Mouse (Mus musculus) frontal cortex, postnatal 36 days (tissue): ENCODE measurements around the gene Zgpat.

Source experiments
- DNase-seq, 2 experiments: peaks; one replicate each; pipeline ENCODE4 v3.0.0; 2022; ENCODE audit warnings: low spot score in 2 of 2

The Zgpat gene

DNA sequence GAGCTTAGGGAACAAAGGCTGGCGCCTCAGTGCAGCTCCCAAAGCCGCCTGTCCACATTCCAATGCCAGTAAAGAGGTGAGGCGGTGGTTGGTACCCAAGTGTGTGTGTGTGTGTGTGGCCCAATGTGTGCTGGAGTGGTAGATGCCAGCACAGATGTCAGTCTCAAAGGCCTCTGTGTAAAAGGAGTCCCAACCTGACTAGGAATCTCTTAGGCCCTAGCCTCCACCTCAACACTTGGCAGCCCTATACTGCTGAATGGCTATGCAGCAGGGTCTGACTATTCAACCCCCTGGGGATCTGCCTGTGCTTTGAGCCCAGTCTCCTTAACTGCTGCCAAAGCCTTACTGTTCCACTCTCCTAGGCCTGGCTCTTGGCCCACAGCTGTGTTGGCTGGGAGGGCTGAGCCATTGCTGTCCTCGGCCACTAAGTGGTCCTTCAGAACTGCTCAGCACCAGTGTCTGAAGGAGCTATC is 20.2 kb downstream of the Zgpat start:
- no peak for DNase-seq

DNA sequence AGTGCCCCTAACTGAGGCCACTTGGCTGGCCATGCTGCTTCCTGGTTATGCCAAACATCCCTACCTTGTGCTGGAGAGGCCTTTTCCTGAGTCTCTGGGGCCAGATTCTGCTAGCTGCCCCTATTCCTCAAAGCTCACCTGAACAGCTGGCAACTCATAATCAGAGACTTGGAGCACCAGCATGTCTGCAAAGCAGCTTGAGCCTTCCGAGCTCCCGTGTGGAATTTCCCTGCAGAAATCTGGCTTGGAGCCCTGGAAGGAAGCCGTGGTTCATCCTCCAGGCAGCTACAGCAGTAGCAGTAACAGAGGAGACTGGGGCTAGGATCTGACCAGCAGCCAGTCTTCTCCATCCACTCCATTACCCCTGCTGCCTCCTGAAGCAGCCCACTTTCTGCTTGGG is 21.2 kb downstream of the Zgpat start:
- DNase-seq, result peak in 1 of 2 experiments; percentile 78

DNA sequence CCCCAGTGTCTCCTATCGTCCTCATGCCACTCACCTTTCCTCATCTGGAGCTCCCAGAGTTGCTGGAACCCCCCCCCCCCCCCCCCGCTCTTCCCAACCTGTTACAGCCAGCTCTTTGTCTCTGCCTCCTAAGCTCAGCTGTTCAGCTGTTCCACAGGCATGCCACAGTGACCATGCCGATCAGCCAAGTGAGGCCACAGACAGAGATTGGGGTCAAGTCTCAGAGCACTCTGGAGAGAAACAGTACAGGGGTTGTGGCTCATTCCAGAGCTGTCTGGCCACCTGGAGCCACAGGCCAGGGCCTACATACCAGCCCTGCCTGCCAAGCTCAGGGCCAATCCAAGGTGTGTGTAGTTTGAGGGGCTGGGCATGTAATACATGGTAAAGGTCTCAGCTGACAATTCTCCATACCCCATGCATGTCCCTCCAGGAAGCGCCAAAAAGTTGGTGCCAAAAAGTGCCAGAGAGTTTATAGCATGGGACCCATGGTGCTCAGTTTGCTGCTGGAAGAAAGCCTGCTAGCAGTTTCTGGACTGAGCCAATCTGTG is 22.0 kb downstream of the Zgpat start:
- DNase-seq, result no peak

DNA sequence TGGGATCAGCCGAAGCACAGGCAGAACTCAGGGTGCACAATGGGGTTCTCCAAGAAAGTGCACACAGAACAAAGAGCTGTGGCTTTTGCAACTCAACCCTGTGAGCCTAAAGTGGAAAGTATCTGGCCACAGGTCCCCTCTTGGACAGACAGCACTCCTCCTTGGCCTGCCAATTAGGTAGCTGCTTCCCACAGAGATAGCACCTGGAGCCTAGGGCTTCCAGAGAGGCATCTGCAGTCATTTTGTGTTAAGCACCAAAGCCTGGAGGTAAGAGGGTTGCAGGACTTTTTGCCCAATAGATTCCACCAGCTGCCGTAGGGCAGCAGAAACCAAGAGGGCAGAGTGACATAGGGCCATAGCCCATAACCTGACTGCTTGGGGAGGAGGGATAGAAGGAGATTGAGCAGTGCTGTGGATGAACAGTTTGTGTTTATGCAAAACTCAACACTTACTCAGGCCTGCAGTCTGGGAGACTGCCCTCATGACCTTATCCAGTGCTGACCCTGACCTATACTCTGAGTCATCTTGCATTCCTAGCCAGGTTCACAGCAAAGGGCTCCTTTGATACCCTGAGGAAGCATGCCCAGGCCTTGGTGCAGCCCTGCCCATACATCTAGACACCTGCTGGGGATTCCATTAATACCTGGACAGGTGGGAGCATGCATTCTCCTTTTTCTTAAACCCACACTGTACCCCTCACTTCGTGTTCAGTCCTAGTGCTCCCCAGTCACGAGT is 25.6 kb downstream of the Zgpat start:
- DNase-seq, result no peak

DNA sequence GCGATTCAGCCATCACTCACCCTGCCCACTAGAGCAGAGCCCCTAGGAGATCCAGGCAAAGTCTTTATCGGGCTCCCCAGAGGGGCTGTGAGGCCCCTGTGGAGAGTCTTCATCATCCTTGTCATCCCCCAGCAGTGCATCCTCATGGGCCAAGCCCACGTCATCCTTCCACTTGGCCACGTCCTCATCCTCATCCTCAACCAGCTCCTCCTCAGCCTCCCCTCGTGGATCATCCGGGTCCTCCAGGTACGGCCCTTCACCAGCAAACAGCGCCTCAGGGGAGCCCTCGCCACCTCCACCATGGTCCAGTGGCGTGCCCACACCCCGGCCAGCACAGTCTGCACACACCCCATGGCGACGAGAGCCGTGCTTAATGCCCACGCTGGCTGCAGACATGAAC is 26.3 kb downstream of the Zgpat start:
- DNase-seq, result no peak

DNA sequence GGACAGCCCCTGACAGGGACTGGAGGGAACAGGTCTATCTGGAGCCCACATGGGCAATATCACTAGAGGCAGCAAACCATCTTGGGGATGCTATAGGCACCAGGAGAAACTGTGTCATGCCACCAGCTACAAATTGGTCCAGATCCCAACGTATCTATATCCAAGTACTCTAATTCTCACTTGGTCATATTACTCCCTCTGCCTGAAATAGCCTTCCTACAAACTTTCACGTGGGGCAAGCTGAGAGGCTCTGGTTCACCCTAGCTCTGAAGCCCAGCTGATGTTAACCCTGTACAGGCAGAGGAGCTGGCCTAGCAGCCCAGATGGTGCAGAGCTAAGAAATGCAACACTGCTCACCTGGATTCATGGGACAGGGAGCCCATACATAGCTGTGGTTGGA is 26.8 kb downstream of the Zgpat start:
- DNase-seq, result no peak

DNA sequence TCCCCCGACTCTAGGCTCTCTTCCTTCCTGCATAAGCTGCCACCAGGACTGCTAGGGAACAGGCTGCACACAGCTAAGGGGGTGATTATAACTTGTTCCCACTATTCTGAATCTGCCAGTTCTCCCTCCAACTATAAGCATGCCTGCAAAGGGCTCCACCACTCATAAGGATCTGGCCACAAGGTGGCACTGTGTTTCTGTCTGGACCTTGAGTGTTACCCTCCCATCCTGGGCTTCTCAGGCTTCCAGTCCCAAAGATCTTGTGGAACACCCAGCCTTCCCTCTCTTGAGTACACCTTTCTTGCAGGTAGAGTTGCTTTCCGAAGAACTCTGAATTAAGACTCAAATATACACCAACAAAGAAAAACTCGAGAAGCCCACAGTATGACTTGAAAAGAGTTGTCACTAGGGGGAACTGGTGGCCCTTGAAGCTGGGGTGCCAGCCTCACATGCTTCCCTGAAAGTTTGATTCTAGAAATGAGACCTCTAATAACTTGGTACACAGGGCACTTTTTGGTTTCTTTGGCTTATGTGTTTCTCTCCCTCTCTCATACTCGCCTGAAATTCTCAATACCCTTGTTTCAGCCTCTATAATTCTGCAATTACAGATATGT is 28.0 kb downstream of the Zgpat start:
- peak; percentile 86 to 91 for DNase-seq

DNA sequence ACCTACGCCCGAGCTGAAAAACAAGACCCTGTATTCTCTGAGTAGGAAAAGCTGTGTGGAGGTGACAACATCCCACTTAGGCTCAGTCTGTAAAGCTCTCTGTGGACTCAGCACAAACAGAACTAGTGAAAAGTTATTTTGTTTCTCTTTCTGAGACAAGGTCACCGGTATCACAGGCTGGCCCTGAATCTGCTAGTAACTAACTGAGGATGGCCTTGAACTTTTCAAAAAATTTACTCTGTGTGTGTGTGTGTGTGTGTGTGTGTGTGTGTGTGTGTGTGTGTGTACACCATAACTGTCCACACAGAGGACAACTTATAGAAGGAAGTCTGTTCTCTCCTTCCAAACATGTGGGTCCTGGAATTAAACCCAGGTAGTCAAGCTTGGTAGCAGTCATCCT is 29.4 kb downstream of the Zgpat start:
- no peak for DNase-seq

DNA sequence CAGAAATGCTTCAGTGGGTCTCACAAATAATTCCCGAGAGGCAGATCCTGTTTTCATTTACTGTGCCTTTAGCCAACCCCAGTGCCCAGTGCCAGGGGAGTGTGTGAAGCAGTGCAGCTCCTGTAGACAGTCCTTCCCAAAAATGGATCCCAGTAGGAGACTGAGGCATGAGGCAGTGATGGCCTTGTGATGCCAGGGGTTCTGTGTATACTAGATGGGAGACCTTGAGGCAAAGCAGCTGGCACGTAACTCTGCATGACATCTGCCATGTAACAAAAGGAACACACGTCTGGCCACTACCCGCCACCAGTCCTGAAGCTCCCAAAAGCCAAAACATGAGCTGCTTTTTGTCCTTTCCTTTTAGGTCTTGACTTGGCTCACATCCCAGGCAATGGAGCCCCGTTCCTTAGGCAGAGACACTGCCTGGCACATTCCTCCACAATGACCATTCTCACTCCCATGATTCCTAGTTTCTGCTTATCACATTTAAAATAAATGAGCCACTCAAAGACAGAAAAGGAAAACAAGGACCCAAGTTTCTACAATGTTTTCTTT is 32.6 kb downstream of the Zgpat start:
- DNase-seq, result no peak

DNA sequence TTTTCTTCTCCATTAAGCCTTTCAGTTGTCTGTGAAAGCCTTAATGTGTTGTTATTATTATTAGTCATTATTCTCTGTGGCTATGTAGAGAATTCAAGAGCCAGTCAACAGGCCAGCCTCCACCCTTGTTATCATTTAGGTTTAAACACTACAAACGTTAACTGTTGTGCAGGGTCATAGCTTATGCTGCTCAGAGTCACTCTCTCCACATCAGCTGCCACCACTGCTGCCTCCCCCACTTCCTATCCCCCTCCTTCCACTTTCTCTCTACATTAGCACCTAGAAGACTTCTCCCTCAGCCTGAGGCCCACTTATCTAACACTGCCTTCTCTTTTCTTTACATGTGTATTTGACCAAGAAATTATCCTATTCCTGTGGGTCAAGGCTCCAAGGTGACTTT is 36.8 kb downstream of the Zgpat start:
- DNase-seq, result no peak

DNA sequence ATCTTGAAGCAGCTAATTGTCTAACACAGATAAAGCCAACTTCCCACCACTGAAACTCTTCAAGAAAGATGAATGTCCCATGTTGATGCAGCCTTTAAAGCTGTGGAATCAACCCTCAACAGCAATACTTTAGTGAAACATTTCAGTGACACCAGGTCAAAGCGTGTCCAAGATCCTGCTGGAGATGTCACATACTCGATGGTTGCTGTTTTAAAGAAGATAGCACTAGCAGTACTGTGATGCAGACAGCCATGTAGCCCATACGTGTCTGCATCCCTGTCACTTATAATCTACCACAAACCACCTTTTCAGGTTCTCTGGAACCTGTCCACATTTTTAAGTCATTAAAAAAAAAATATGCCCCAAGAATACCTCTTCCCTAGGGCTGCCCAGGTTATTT is 39.0 kb downstream of the Zgpat start:
- DNase-seq, result no peak

DNA sequence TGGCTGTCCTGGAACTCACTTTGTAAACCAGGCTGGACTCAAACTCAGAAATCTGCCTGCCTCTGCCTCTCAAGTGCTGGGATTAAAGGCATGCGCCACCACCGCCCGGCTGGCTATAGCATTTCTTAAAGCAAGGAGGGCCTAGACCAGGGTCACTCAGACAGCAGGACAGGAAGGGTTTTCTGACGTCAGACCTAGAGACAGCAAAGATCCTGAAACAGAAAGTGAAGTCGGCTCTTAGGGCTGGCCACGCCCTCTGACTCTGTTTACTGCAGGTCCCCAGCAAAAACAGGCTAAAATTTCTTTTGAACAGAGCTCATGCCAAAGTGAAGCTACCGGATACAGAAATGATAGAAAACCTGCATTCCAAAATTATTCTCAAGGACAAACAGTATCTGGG is 44.9 kb downstream of the Zgpat start:
- no peak for DNase-seq

DNA sequence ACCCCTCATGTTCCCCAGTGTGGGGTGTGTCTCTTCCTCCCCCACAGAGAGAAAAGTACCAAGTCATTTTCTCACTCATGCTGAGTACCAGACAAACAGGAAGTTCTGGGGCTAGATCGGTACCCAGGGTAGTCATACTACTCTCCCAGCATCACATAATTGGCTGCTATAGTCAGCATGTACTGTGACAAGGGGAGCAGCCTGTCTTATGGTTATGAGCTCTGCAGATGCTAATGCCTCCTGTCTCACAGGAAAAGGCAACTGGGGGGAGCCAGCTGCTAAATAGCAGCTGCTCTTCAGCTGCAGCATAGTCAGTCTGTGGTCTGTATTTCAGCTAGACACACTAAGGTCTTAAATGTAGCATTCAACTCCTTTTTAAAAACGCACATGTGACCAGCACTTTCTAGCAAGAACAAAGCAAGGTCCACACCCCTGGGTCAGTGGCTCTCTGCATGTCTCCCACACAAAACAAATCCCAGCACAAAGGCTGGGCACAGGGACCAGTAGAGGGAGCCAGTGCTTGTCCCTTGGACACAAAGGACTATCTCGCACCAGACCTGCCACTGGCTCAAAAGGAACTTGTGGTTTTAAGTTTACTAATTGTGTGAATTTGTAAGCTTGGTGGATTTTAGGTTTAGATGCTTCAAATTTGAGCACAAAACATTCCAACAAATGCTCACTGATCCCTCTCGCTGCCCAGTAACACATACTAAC is 46.2 kb downstream of the Zgpat start:
- DNase-seq, result peak; percentile 53 to 68

DNA sequence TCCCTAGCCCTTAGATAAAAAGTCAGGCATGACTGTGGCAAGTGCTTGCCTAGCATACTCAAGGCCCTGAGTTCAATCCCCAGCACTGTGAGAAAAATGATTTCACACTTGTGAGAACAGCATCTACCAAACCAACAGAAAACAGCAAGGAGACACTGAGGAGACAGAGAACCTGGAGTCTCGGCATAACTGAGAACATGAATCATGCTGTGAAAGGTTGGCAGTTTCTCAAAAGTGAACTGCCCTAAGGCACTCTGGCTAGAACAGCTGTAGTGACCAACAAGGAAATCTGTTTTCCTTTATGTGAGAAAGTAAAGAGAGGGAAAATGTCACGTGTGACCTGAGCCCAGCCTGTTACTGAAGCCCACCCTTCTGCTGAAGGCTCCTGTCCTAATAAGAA is 48.4 kb downstream of the Zgpat start:
- no peak for DNase-seq

DNA sequence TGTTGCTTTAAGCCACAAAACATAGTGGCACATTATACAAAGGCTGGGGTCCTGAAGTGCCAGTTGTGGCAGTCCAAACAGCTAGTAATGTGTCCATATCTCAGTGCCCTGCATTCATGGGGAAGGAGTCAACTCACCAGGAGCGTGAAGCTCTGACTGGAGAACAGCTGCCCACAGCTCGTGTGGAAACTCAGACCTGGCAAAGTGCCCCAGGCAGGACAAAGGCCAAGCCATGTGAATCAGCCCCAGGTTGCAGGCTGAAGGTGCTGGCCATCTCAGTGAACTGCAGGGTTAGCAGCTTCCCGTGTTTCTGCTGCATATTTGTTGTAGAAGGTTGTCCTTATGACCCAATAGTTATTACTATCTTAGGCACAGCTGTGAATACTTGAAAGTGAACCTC is 51.2 kb downstream of the Zgpat start:
- DNase-seq, result no peak

DNA sequence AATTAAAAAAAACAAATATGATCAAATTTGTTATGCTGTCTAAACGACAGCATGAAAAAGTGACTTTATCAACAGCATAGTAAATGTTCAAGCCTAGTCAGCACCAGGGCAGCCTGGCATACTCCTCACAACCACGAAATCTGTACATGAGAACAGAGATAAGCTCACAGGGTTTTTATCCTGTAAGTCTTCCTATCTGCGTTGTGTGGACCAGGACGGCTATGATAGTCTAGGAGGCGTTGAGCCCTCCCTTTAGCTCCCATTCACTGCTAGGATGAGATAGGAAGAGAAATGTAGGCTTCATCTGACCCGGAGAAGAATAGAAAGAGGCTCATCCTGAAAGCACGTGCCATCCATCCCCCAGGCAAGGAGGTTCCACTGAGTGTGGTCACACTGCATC is 54.6 kb downstream of the Zgpat start:
- DNase-seq, result no peak

DNA sequence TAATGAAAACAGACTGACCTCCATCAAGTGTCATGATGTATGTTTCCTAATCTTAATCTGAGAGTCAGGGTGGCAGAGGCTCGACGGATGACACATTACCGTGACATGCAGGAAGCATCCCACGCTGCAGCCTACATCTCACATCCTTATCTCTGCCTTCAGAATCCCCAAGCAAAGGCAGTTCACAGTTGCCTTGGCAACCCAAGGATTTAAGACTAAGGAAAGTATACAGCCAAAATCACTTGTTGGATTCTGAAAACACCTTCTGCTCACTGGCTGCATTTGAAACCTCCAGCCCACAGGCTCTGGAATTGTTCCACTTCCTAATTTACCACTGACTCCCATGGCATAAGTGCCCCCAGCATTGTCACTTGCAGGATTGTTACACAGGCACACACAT is 55.7 kb downstream of the Zgpat start:
- peak; percentile 56 to 79 for DNase-seq

DNA sequence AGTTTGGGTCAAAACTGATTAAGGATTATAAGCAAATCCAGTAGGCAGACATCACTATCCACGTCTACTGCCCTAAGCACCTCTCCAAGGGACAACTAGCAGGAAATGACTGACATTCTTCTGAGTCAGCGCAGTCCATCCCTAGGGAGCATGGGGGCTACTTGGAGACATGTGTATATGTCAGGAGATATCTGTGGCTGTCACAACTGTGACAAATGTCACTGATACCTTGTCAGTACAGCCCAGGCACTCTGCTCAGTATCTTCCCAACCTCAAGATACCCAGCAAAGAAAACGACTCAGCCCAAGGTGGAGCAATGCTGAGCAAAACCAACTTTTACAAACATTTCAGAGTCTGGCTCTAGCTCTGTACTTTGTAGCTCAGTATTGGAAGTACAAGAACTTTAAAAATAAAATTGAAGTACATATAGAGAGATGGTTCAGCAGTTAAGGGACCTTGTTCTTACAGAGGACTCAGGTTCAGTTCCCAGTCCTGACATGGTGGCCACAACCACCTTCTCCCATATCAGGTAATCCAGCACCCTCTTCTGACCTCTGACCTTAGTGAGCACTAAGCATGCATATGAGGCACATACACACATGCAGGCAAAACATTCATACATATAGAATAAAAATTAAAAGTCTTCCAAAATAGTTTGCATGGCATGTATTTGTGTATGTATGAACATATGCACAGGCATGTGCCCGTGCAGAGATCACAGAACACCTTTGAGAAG is 56.3 kb downstream of the Zgpat start:
- no peak for DNase-seq

DNA sequence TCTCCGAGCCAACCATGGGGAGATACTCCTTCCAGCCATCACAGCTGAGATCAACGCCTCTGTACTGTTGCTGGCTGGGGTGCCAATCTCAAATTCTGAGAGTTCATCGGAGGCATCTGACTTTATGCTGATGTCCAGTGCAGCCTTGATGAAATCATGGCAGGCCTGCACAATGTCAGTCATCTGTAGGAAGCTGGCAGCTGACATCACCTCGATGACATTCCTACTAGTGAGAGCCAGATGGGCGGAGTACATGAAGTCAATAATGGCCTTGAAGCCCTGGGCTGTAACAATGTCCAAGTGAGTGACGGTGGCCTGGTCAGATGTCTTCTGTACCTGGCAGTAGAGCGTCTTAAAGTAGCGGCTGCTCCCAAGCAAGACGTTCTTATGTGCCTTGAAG is 59.1 kb downstream of the Zgpat start:
- DNase-seq, result no peak
